Mouse (Mus musculus) embryonic facial prominence, embryonic 11.5 days (tissue): ENCODE measurements at regions not wholly inside any gene's neighbourhood (a gene's known extent, or its start where the extent isn't known, plus 50 kb on each side); places are given as distances from the start of the nearest gene placed in this dataset.
A peak's percentile ranks its signal among the peaks of the same experiment; 100 is the strongest.

Source experiments
- ATAC-seq: fragments of 200-750 bp; cut with Nextera tagmentation; replicated peaks from 2 replicates; pipeline ENCODE4 v1.8.0; 2017; ENCODE audit warnings: low read depth; ENCODE audit not compliant: insufficient number of reproducible peaks, low FRiP score, low TSS enrichment
- DNase-seq: peaks from one replicate; pipeline ENCODE4 v3.0.0-alpha.2; 2015; ENCODE audit warnings: low spot score
- H3K27ac ChIP-seq: fragments of 300-500 bp; sonication (generic); replicated peaks from 2 replicates; pipeline ENCODE4 v1.5.1; 2014; ENCODE audit warnings: mild to moderate bottlenecking, low read depth, low read length, control low read depth
- H3K27me3 ChIP-seq: fragments of 300-500 bp; sonication (generic); 2 replicates; pipeline ENCODE4 v1.6.1; 2014; ENCODE audit warnings: mild to moderate bottlenecking, low read length, moderate library complexity, mixed read lengths; ENCODE audit not compliant: control insufficient read depth, insufficient read depth
- H3K36me3 ChIP-seq: fragments of 300-500 bp; sonication (generic); replicated peaks from 2 replicates; pipeline ENCODE4 v1.6.1; 2014; ENCODE audit warnings: low read depth, mild to moderate bottlenecking, low read length, moderate library complexity, mixed read lengths; ENCODE audit not compliant: control insufficient read depth, insufficient read depth
- H3K4me1 ChIP-seq: fragments of 300-500 bp; sonication (generic); 2 replicates; pipeline ENCODE4 v1.6.1; 2014; ENCODE audit warnings: low read length, mixed read lengths; ENCODE audit not compliant: control insufficient read depth, insufficient read depth
- H3K4me2 ChIP-seq: fragments of 300-500 bp; sonication (generic); 2 replicates; pipeline ENCODE4 v1.6.1; 2014; ENCODE audit warnings: low read depth, mild to moderate bottlenecking, control low read depth, low read length, moderate library complexity
- H3K4me3 ChIP-seq: fragments of 300-500 bp; sonication (generic); 2 replicates; pipeline ENCODE4 v1.5.1; 2014; ENCODE audit warnings: low read depth, low read length, control low read depth
- H3K9ac ChIP-seq: fragments of 300-500 bp; sonication (generic); replicated peaks from 2 replicates; pipeline ENCODE4 v1.6.1; 2014; ENCODE audit warnings: mild to moderate bottlenecking, control low read depth, low read length
- H3K9me3 ChIP-seq: fragments of 300-500 bp; sonication (generic); replicated peaks from 2 replicates; pipeline ENCODE4 v1.6.1; 2016; ENCODE audit warnings: mild to moderate bottlenecking, low read length, inconsistent platforms, mixed read lengths; ENCODE audit not compliant: control insufficient read depth
- WGBS: fragments of 180-500 bp; shearing (Covaris S2); extraction: QIAGEN DNeasy Blood & Tissue Kit; methylation state at CpG from one replicate; pipeline ENCODE4 v1.1.7; 2014; 5-methylcytosine and 5-hydroxymethylcytosine counted together

GRCm38 (mm10) chr1:186497872-186498271 lies 207.9 kb downstream of the Tgfb2 start:
- ATAC-seq (no peak), DNase-seq (no peak)
- Histone ChIP-seq H3K9me3 (no peaks in the 10 kb centered on the region), H3K4me3 (no peak overlapping the region), H3K4me1 (no peaks in the 10 kb centered on the region), H3K27ac (no peak overlapping the region), H3K4me2 (no peak overlapping the region), H3K9ac (no peak overlapping the region), H3K27me3 (no peaks in the 10 kb centered on the region), H3K36me3 (no peaks in the 10 kb centered on the region)
- WGBS: 61% methylated on average over 1 of the region's 1 CpGs

GRCm38 (mm10) chr1:186497333-186497732 lies 208.5 kb downstream of the Tgfb2 start:
- H3K27me3 ChIP-seq: no peaks in the 10 kb centered on the region
- no peaks in the 10 kb centered on the region for H3K4me1 ChIP-seq
- no peak for DNase-seq
- H3K27ac ChIP-seq: no peak overlapping the region
- H3K4me2 ChIP-seq: no peak overlapping the region
- no peak overlapping the region for H3K4me3 ChIP-seq
- H3K36me3 ChIP-seq: no peaks in the 10 kb centered on the region
- H3K9me3 ChIP-seq: no peaks in the 10 kb centered on the region
- 88% methylated on average over 2 of the region's 2 CpGs for WGBS
- no peak for ATAC-seq
- no peak overlapping the region for H3K9ac ChIP-seq

DNA sequence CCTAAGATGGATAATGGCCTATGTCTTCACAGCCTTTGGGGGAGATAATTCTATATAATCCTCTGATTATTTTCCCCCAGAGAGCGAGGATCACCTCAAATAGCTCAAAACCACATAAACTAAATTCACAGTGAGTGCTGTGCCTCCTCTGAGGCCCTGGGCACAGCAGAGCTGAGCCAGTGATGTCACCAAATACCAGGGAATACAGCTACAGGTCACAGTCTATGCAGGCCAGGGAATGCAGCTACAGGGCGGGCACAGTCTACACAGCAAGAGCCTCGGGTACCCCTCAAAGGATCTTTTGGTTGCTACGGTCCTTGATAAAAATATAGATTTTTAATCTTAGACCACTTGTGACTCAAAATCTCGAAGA lies 211.4 kb downstream of the Tgfb2 start:
- no peak for ATAC-seq
- H3K9ac ChIP-seq: no peak overlapping the region
- WGBS: 83% methylated on average over 5 of the region's 5 CpGs
- no peaks in the 10 kb centered on the region for H3K4me1 ChIP-seq
- no peak for DNase-seq
- no peak overlapping the region for H3K4me3 ChIP-seq
- no peaks in the 10 kb centered on the region for H3K27me3 ChIP-seq
- no peak overlapping the region for H3K4me2 ChIP-seq
- H3K27ac ChIP-seq: no peak overlapping the region
- no peaks in the 10 kb centered on the region for H3K36me3 ChIP-seq
- no peaks in the 10 kb centered on the region for H3K9me3 ChIP-seq

DNA sequence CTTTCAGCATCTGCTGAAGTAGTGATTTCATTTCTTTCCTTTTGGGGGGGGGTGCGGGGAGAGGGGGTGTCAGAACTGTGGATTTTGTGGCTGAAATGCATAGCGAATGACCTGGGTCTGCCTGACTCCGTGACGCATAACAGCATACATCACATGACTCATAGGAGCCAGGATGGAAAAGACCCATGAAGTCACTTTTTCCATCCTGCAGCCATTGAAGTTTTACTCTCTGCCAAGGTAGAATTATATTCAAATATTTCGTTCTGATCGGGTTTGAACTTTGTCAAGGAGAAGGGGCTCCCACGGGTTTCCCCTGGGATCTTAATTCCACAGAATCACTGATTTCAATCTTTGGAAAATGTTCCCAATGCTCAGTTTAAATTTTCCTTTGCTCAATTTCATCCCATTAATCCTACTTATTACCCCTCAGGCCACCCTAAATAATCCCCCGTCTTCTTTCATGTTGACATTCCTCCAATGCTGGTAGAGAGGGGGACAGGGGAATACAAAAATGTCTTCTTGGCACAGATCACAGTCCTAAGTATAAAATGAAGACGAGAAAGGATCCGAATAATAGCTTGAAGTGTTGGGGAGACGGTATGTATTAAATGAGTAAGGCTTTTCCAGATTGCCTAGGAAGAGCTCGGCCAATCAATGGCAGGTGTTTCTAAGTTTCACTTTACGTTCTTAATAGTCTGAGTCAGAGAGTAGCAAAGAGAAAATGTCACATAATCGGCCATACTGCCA lies 212.0 kb downstream of the Tgfb2 start:
- ATAC-seq: no peak
- H3K4me3 ChIP-seq: no peak overlapping the region
- H3K27ac ChIP-seq: no peak overlapping the region
- H3K36me3 ChIP-seq: no peaks in the 10 kb centered on the region
- no peak for DNase-seq
- H3K9me3 ChIP-seq: no peaks in the 10 kb centered on the region
- H3K4me1 ChIP-seq: no peaks in the 10 kb centered on the region
- 77% methylated on average over 14 of the region's 14 CpGs for WGBS
- no peak overlapping the region for H3K9ac ChIP-seq
- H3K27me3 ChIP-seq: no peaks in the 10 kb centered on the region
- H3K4me2 ChIP-seq: no peak overlapping the region

GRCm38 (mm10) chr1:186482177-186482576 lies 223.6 kb downstream of the Tgfb2 start:
- Histone ChIP-seq H3K36me3 (no peaks in the 10 kb centered on the region), H3K4me1 (0 out of 2 replicates have a peak, but pooled peaks cover 2% of the 10 kb centered on the region), H3K27ac (no peak overlapping the region), H3K27me3 (no peaks in the 10 kb centered on the region), H3K4me3 (no peak overlapping the region), H3K9ac (no peak overlapping the region), H3K9me3 (no peaks in the 10 kb centered on the region), H3K4me2 (no peak overlapping the region)
- ATAC-seq (no peak), DNase-seq (peak; percentile 14)
- 46% methylated on average over 8 of the region's 8 CpGs for WGBS

GRCm38 (mm10) chr1:186480019-186480418 lies 225.8 kb downstream of the Tgfb2 start:
- Histone ChIP-seq H3K36me3 (no peaks in the 10 kb centered on the region), H3K9ac (no peak overlapping the region), H3K4me3 (no peak overlapping the region), H3K27me3 (no peaks in the 10 kb centered on the region), H3K9me3 (no peaks in the 10 kb centered on the region), H3K4me1 (no peaks in the 10 kb centered on the region), H3K4me2 (no peak overlapping the region), H3K27ac (no peak overlapping the region)
- no peak for ATAC-seq
- 91% methylated on average over 1 of the region's 1 CpGs for WGBS
- DNase-seq: no peak

- DNase-seq (no peak), ATAC-seq (no peak)
- H3K4me2 ChIP-seq: no peak overlapping the region
- no peak overlapping the region for H3K9ac ChIP-seq
- no peaks in the 10 kb centered on the region for H3K27me3 ChIP-seq
- 64% methylated on average over 8 of the region's 8 CpGs for WGBS
- H3K4me1 ChIP-seq: no peaks in the 10 kb centered on the region
- H3K27ac ChIP-seq: no peak overlapping the region
- no peak overlapping the region for H3K4me3 ChIP-seq
- no peaks in the 10 kb centered on the region for H3K36me3 ChIP-seq
- no peaks in the 10 kb centered on the region for H3K9me3 ChIP-seq
Measured at GRCm38 (mm10) chr1:186478428-186479238, 227.2 kb downstream of the Tgfb2 start.

DNA sequence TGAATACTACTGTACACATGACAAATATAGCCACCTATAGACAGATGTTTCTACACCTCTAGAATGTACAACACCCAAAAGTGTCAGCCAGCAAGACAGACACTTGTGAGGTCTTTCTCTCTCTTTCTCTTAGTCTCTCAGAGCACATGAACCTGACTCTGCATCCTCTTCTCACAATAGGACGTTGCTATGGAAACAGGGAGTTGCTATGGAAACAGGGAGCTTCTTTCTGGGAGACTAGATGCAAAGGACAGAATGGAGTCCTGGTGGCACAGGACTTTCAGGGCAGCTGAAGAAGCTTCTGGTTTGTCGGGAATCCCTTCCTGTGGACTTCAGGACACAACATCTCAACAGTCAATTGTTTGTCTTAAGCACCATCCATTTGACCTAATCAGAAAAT lies 230.9 kb downstream of the Tgfb2 start:
- H3K36me3 ChIP-seq: no peaks in the 10 kb centered on the region
- DNase-seq (peak; percentile 76), ATAC-seq (no peak)
- no peaks in the 10 kb centered on the region for H3K4me1 ChIP-seq
- no peak overlapping the region for H3K9ac ChIP-seq
- 43% methylated on average over 2 of the region's 2 CpGs for WGBS
- H3K27me3 ChIP-seq: no peaks in the 10 kb centered on the region
- no peak overlapping the region for H3K4me3 ChIP-seq
- no peak overlapping the region for H3K27ac ChIP-seq
- no peak overlapping the region for H3K4me2 ChIP-seq
- no peaks in the 10 kb centered on the region for H3K9me3 ChIP-seq
